Mouse (Mus musculus): ENCODE measurements at regions not wholly inside any gene's neighbourhood (a gene's known extent, or its start where the extent isn't known, plus 50 kb on each side); places are given as distances from the start of the nearest gene placed in this dataset.

- no peak for DNase-seq (ENCODE audit: low spot score in 2 of 2)
These were observed 142.9 kb upstream of the Mgmt start for GRCm38 (mm10) chr7:136751477-136751876.

- DNase-seq (ENCODE audit: low spot score in 2 of 2), result no peak
These were observed 139.6 kb upstream of the Mgmt start for GRCm38 (mm10) chr7:136754821-136755220.

GRCm38 (mm10) chr7:136765026-136765425 is 129.4 kb upstream of the Mgmt start:
- DNase-seq (ENCODE audit: low spot score in 2 of 2), result no peak

- no peak for DNase-seq (ENCODE audit: low spot score in 2 of 2)
These were observed 127.2 kb upstream of the Mgmt start for GRCm38 (mm10) chr7:136767231-136767630.

- DNase-seq (ENCODE audit: low spot score in 2 of 2), result no peak
These were observed 113.7 kb upstream of the Mgmt start for GRCm38 (mm10) chr7:136780708-136781107.

GRCm38 (mm10) chr7:136791162-136791561 is 103.3 kb upstream of the Mgmt start:
- DNase-seq (ENCODE audit: low spot score in 2 of 2), result no peak

- peak in 1 of 2 experiments; percentile 3 for DNase-seq (ENCODE audit: low spot score in 2 of 2)
These were observed 102.3 kb upstream of the Mgmt start for GRCm38 (mm10) chr7:136792131-136792530.

- DNase-seq (ENCODE audit: low spot score in 2 of 2), result no peak
These were observed 98.0 kb upstream of the Mgmt start for GRCm38 (mm10) chr7:136796415-136796814.

GRCm38 (mm10) chr7:136797780-136798435 is 96.5 kb upstream of the Mgmt start:
- no peak for DNase-seq (ENCODE audit: low spot score in 2 of 2)

GRCm38 (mm10) chr7:136798605-136799004 is 95.8 kb upstream of the Mgmt start:
- DNase-seq (ENCODE audit: low spot score in 2 of 2), result no peak

- no peak for DNase-seq (ENCODE audit: low spot score in 2 of 2)
These were observed 87.3 kb upstream of the Mgmt start for GRCm38 (mm10) chr7:136807101-136807500.

GRCm38 (mm10) chr7:136807968-136808367 is 86.4 kb upstream of the Mgmt start:
- DNase-seq (ENCODE audit: low spot score in 2 of 2), result no peak

- DNase-seq (ENCODE audit: low spot score in 2 of 2), result no peak
These were observed 84.8 kb upstream of the Mgmt start for GRCm38 (mm10) chr7:136809576-136809975.

GRCm38 (mm10) chr7:136813691-136814325 is 80.6 kb upstream of the Mgmt start:
- DNase-seq (ENCODE audit: low spot score in 2 of 2), result no peak

GRCm38 (mm10) chr7:136814751-136815150 is 79.7 kb upstream of the Mgmt start:
- no peak for DNase-seq (ENCODE audit: low spot score in 2 of 2)

GRCm38 (mm10) chr7:136820291-136820690 is 74.1 kb upstream of the Mgmt start:
- no peak for DNase-seq (ENCODE audit: low spot score in 2 of 2)

- DNase-seq (ENCODE audit: low spot score in 2 of 2), result no peak
These were observed 68.8 kb upstream of the Mgmt start for GRCm38 (mm10) chr7:136825647-136826046.

GRCm38 (mm10) chr7:136829621-136830313 is 64.6 kb upstream of the Mgmt start:
- DNase-seq (ENCODE audit: low spot score in 2 of 2), result no peak

- no peak for DNase-seq (ENCODE audit: low spot score in 2 of 2)
These were observed 62.0 kb upstream of the Mgmt start for GRCm38 (mm10) chr7:136832419-136832818.

- DNase-seq (ENCODE audit: low spot score in 2 of 2), result no peak
These were observed 55.4 kb upstream of the Mgmt start for GRCm38 (mm10) chr7:136838971-136839370.

- DNase-seq (ENCODE audit: low spot score in 2 of 2), result no peak
These were observed 54.2 kb upstream of the Mgmt start for GRCm38 (mm10) chr7:136840224-136840623.

GRCm38 (mm10) chr7:136842751-136843150 is 51.7 kb upstream of the Mgmt start:
- no peak for DNase-seq (ENCODE audit: low spot score in 2 of 2)

Measured in layer of hippocampus, postnatal 14 days (tissue).